Mouse (Mus musculus): Measurements from ENCODE around the gene Slc22a12. TPM values are rescaled to one million over a fixed set of nuclear protein-coding genes. Genes with fewer than 3 reads are reported as not detected.

Slc22a12 gene
- polyA plus RNA-seq, 1 experiment = 1,526 TPM

GRCm38 (mm10) chr19:6534118-6534415 lies 8.8 kb downstream of the Slc22a12 start:
- 0 out of 2 replicates have a peak, but pooled peaks cover 3% of the 10 kb centered on the region for H3K4me1 ChIP-seq (ENCODE audit: control insufficient read depth, insufficient read depth, low read length)
- no peaks in the 10 kb centered on the region for H3K36me3 ChIP-seq (ENCODE audit: control insufficient read depth, insufficient read depth, low read length)
- TF ChIP-seq POLR2A (IDR thresholded peaks at IDR 0.05; ENCODE audit: low read depth, low read length) (no peak), CTCF (conservative IDR thresholded peaks at IDR 0.05; ENCODE audit: insufficient read depth, insufficient read length, low read depth, low read length) (no peak)
- H3K27me3 ChIP-seq (replicated peaks; ENCODE audit: control insufficient read depth, insufficient read depth, low read length) = no peaks in the 10 kb centered on the region; the same call in 1 of the 2 replicates
- 68% methylated on average over 5 of the region's 5 CpGs for WGBS
- no peak overlapping the region for H3K4me3 ChIP-seq (ENCODE audit: insufficient read depth, low read depth, low read length)
- no peak for DNase-seq
- no peak overlapping the region for H3K27ac ChIP-seq (ENCODE audit: insufficient read depth, low read depth, low read length)

GRCm38 (mm10) chr19:6533290-6534117 lies 9.3 kb downstream of the Slc22a12 start:
- WGBS = 60% methylated on average over 11 of the region's 11 CpGs
- Histone ChIP-seq H3K36me3 (ENCODE audit: control insufficient read depth, insufficient read depth, low read length) (no peaks in the 10 kb centered on the region), H3K4me3 (ENCODE audit: insufficient read depth, low read depth, low read length) (no peak overlapping the region), H3K4me1 (ENCODE audit: control insufficient read depth, insufficient read depth, low read length) (0 out of 2 replicates have a peak, but pooled peaks cover 3% of the 10 kb centered on the region), H3K27me3 (replicated peaks; ENCODE audit: control insufficient read depth, insufficient read depth, low read length) (no peaks in the 10 kb centered on the region; the same call in 1 of the 2 replicates), H3K27ac (ENCODE audit: insufficient read depth, low read depth, low read length) (no peak overlapping the region)
- TF ChIP-seq CTCF (conservative IDR thresholded peaks at IDR 0.05; ENCODE audit: insufficient read depth, insufficient read length, low read depth, low read length) (no peak), POLR2A (IDR thresholded peaks at IDR 0.05; ENCODE audit: low read depth, low read length) (peak; percentile 88)
- DNase-seq = peak; percentile 84

GRCm38 (mm10) chr19:6532656-6533055 lies 10.2 kb downstream of the Slc22a12 start:
- Histone ChIP-seq H3K4me3 (ENCODE audit: insufficient read depth, low read depth, low read length) (no peak overlapping the region), H3K27me3 (replicated peaks; ENCODE audit: control insufficient read depth, insufficient read depth, low read length) (no peaks in the 10 kb centered on the region; the same call in 1 of the 2 replicates), H3K36me3 (ENCODE audit: control insufficient read depth, insufficient read depth, low read length) (no peaks in the 10 kb centered on the region), H3K4me1 (ENCODE audit: control insufficient read depth, insufficient read depth, low read length) (0 out of 2 replicates have a peak, but pooled peaks cover 3% of the 10 kb centered on the region), H3K27ac (ENCODE audit: insufficient read depth, low read depth, low read length) (no peak overlapping the region)
- DNase-seq = peak; percentile 39
- WGBS = 14% methylated on average over 13 of the region's 13 CpGs
- TF ChIP-seq POLR2A (IDR thresholded peaks at IDR 0.05; ENCODE audit: low read depth, low read length) (no peak), CTCF (conservative IDR thresholded peaks at IDR 0.05; ENCODE audit: insufficient read depth, insufficient read length, low read depth, low read length) (no peak)

GRCm38 (mm10) chr19:6531832-6532471 lies 10.9 kb downstream of the Slc22a12 start:
- Histone ChIP-seq H3K4me3 (ENCODE audit: insufficient read depth, low read depth, low read length) (peak overlapping the region; percentile 56), H3K27me3 (replicated peaks; ENCODE audit: control insufficient read depth, insufficient read depth, low read length) (no peaks in the 10 kb centered on the region; the same call in 1 of the 2 replicates), H3K36me3 (ENCODE audit: control insufficient read depth, insufficient read depth, low read length) (no peaks in the 10 kb centered on the region), H3K27ac (ENCODE audit: insufficient read depth, low read depth, low read length) (peak overlapping the region; percentile 58), H3K4me1 (ENCODE audit: control insufficient read depth, insufficient read depth, low read length) (0 out of 2 replicates have a peak, but pooled peaks cover 3% of the 10 kb centered on the region)
- 3% methylated on average over 36 of the region's 36 CpGs for WGBS
- no peak for TF ChIP-seq CTCF (conservative IDR thresholded peaks at IDR 0.05; ENCODE audit: insufficient read depth, insufficient read length, low read depth, low read length)
- TF ChIP-seq POLR2A (IDR thresholded peaks at IDR 0.05; ENCODE audit: low read depth, low read length) = peak; percentile 47
- DNase-seq = peak; percentile 68

- Histone ChIP-seq H3K36me3 (ENCODE audit: control insufficient read depth, insufficient read depth, low read length) (no peaks in the 10 kb centered on the region), H3K27me3 (replicated peaks; ENCODE audit: control insufficient read depth, insufficient read depth, low read length) (no peaks in the 10 kb centered on the region; the same call in 1 of the 2 replicates), H3K27ac (ENCODE audit: insufficient read depth, low read depth, low read length) (peak overlapping the region; percentile 67), H3K4me1 (ENCODE audit: control insufficient read depth, insufficient read depth, low read length) (0 out of 2 replicates have a peak, but pooled peaks cover 3% of the 10 kb centered on the region), H3K4me3 (ENCODE audit: insufficient read depth, low read depth, low read length) (peak overlapping the region; percentile 56)
- 2% methylated on average over 56 of the region's 56 CpGs for WGBS
- TF ChIP-seq POLR2A (IDR thresholded peaks at IDR 0.05; ENCODE audit: low read depth, low read length) (no peak), CTCF (conservative IDR thresholded peaks at IDR 0.05; ENCODE audit: insufficient read depth, insufficient read length, low read depth, low read length) (no peak)
- DNase-seq = peak; percentile 48
These were observed 11.7 kb downstream of the Slc22a12 start for GRCm38 (mm10) chr19:6531011-6531631.

- Histone ChIP-seq H3K27ac (ENCODE audit: insufficient read depth, low read depth, low read length) (no peak overlapping the region), H3K27me3 (replicated peaks; ENCODE audit: control insufficient read depth, insufficient read depth, low read length) (no peaks in the 10 kb centered on the region; the same call in 1 of the 2 replicates), H3K4me1 (ENCODE audit: control insufficient read depth, insufficient read depth, low read length) (0 out of 2 replicates have a peak, but pooled peaks cover 3% of the 10 kb centered on the region), H3K36me3 (ENCODE audit: control insufficient read depth, insufficient read depth, low read length) (no peaks in the 10 kb centered on the region), H3K4me3 (ENCODE audit: insufficient read depth, low read depth, low read length) (no peak overlapping the region)
- TF ChIP-seq POLR2A (IDR thresholded peaks at IDR 0.05; ENCODE audit: low read depth, low read length) (no peak), CTCF (conservative IDR thresholded peaks at IDR 0.05; ENCODE audit: insufficient read depth, insufficient read length, low read depth, low read length) (no peak)
- DNase-seq = no peak
- 37% methylated on average over 13 of the region's 13 CpGs for WGBS
These were observed 12.5 kb downstream of the Slc22a12 start for GRCm38 (mm10) chr19:6530359-6530758.

Measured in kidney, adult 2 months (tissue).